8 mouse cellular contexts compared by ENCODE assay signal in the genomic region with DNA sequence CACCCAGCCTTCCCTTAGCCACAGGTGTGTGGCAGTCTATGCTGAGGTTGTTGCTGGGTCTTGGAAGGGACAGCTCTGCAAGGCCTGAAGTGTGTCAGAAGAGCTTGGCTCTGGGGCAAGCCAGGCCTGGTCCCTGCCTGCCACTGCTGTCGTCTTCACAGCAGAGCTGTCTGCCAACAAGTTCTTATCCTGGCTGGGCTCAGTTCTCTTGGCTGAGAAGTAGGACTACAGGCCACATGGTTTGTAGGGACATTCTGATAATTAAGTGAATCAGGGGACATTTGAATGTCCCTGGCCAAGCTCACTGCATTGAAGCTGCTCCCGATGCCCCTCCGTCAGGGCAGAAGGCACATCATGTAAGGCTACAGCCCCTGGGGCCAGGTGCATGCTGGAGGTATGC. TPM values are rescaled to one million over a fixed set of nuclear protein-coding genes. Genes with fewer than 3 reads are reported as not detected.
DNase-seq lines count a peak whose midpoint lies in the region; ATAC-seq lines count a peak whose summit lies in the region.

No protein-coding gene starts in this region.

- H3K4me3 ChIP-seq in heart, embryonic 16.5 days (ENCODE audit: low read length), result peak overlapping the region; percentile 0; the same call in 1 of the 2 replicates
- H3K4me3 ChIP-seq in liver, embryonic 13.5 days (replicated peaks), result no peak overlapping the region

- H3K4me2 ChIP-seq in heart, embryonic 16.5 days (ENCODE audit: low read depth, low read length), result peak overlapping the region; percentile 95; the same call in 1 of the 2 replicates
- H3K4me2 ChIP-seq in liver, embryonic 13.5 days, result peak overlapping the region; percentile 78

- H3K9ac ChIP-seq in heart, embryonic 16.5 days (ENCODE audit: low read length), result peak overlapping the region; percentile 10; the same call in 1 of the 2 replicates
- no peak overlapping the region for H3K9ac ChIP-seq in liver, embryonic 13.5 days

- no peak for ATAC-seq in heart, embryonic 16.5 days (replicated peaks; ENCODE audit: extremely low read depth, insufficient read depth, low FRiP score)
- ATAC-seq in liver, embryonic 13.5 days (ENCODE audit: low read depth), result no peak

- WGBS in heart, embryonic 16.5 days, result 49% methylated on average over 3 of the region's 3 CpGs
- 67% methylated on average over 3 of the region's 3 CpGs for WGBS in liver, embryonic 13.5 days (ENCODE audit: insufficient replicate concordance)

- no peaks in the 10 kb centered on the region for H3K36me3 ChIP-seq in heart, embryonic 16.5 days (ENCODE audit: control insufficient read depth, insufficient read depth)
- H3K36me3 ChIP-seq in liver, embryonic 13.5 days, result no peaks in the 10 kb centered on the region

- no peak overlapping the region for H3K27ac ChIP-seq in heart, embryonic 16.5 days (ENCODE audit: low read length)
- no peak overlapping the region for H3K27ac ChIP-seq in liver, embryonic 13.5 days

- no peaks in the 10 kb centered on the region for H3K9me3 ChIP-seq in heart, embryonic 16.5 days (replicated peaks; ENCODE audit: control insufficient read depth, low read length)
- H3K9me3 ChIP-seq in liver, embryonic 13.5 days (replicated peaks), result no peaks in the 10 kb centered on the region

- H3K27me3 ChIP-seq in heart, embryonic 16.5 days (ENCODE audit: control insufficient read depth, insufficient read depth, low read length), result peaks cover 14% of the 10 kb centered on the region
- H3K27me3 ChIP-seq in liver, embryonic 13.5 days, result peaks cover 70% of the 10 kb centered on the region

- peaks cover 43% of the 10 kb centered on the region for H3K4me1 ChIP-seq in heart, embryonic 16.5 days (ENCODE audit: control insufficient read depth, insufficient read depth, low read length)
- peaks cover 51% of the 10 kb centered on the region for H3K4me1 ChIP-seq in liver, embryonic 13.5 days (replicated peaks)

- DNase-seq in cerebellum, adult 9-11 months, result peak; percentile 52
- no peak for DNase-seq in cerebellum, adult 8-10 months
- DNase-seq in brain, adult 2 months (ENCODE audit: low read depth, low spot score), result peak; percentile 58
- no peak for DNase-seq in liver, embryonic 13.5 days
- no peak for DNase-seq in spleen, postnatal 4 days (ENCODE audit: low spot score in 2 of 2)
- no peak for DNase-seq in testis, postnatal 14 days (ENCODE audit: low spot score)
- no peak for DNase-seq in right cerebral cortex, adult 18-20 months

RNA-seq across cellular contexts. Expression of a gene that starts 3.6 kb away (rescaled TPM):
- 7.7 and 9.7 TPM in 2 replicates for polyA plus RNA-seq in heart, embryonic 16.5 days (2015; fragmentation: Nextera tagmentation; extraction: Ambion mirVana)
- 8.3 and 9.6 TPM in 2 replicates for polyA plus RNA-seq in liver, embryonic 13.5 days (2015; fragmentation: Nextera tagmentation; extraction: Ambion mirVana)

RNA-seq across cellular contexts. Expression of a gene that starts 54.6 kb away (rescaled TPM):
- polyA plus RNA-seq in heart, embryonic 16.5 days (2015; fragmentation: Nextera tagmentation; extraction: Ambion mirVana), result 0.66 and 0.79 TPM in 2 replicates
- polyA plus RNA-seq in liver, embryonic 13.5 days (2015; fragmentation: Nextera tagmentation; extraction: Ambion mirVana), result not detected in 2 replicates

Comparison
In these comparisons a context has a peak if more than half of its experiments do, and no peak if none do; other contexts are left out.
1. DNase-seq: peak in cerebellum, adult 9-11 months (single experiment) and brain, adult 2 months (single experiment); none in cerebellum, adult 8-10 months (single experiment), liver, embryonic 13.5 days (single experiment), spleen, postnatal 4 days (0 of 2), testis, postnatal 14 days (single experiment) and right cerebral cortex, adult 18-20 months (single experiment).